Mouse (Mus musculus): Measurements from ENCODE around the gene Smyd5. TPM values are rescaled to one million over a fixed set of nuclear protein-coding genes. Genes with fewer than 3 reads are reported as not detected.
A peak's percentile ranks its signal among the peaks of the same experiment; 100 is the strongest.

The Smyd5 gene
- total and polyA plus RNA-seq, 2 experiments from 2014 or later = 15.0 to 16.0 TPM

GRCm38 (mm10) chr6:85452816-85453215 is 21.0 kb downstream of the Smyd5 start:
- WGBS = 9% methylated on average over 7 of the region's 7 CpGs
- H3K4me2 ChIP-seq (ENCODE audit: low read depth, low read length) = peak overlapping the region; percentile 87
- ATAC-seq (ENCODE audit: insufficient read depth, low read depth) = no peak

GRCm38 (mm10) chr6:85459621-85460020 is 27.8 kb downstream of the Smyd5 start:
- no peaks in the 10 kb centered on the region for H3K27me3 ChIP-seq (ENCODE audit: control insufficient read depth, insufficient read depth, low read length)
- no peak for ATAC-seq (ENCODE audit: insufficient read depth, low read depth)
- no peak overlapping the region for H3K4me2 ChIP-seq (ENCODE audit: low read depth, low read length)
- H3K27ac ChIP-seq (ENCODE audit: low read depth) = no peak overlapping the region
- no peaks in the 10 kb centered on the region for H3K9me3 ChIP-seq (replicated peaks; ENCODE audit: control insufficient read depth, low read length)
- peaks cover 16% of the 10 kb centered on the region; the same call in 1 of the 2 replicates for H3K4me1 ChIP-seq (ENCODE audit: control insufficient read depth, insufficient read depth)
- TF ChIP-seq EP300 (IDR thresholded peaks at IDR 0.05; ENCODE audit: low read depth) = no peak
- TF ChIP-seq CTCF (IDR thresholded peaks at IDR 0.05; ENCODE audit: low read depth) = no peak
- 81% methylated on average over 2 of the region's 2 CpGs for WGBS
- peaks cover 54% of the 10 kb centered on the region for H3K36me3 ChIP-seq (replicated peaks; ENCODE audit: control insufficient read depth, insufficient read depth, low read length)
- no peak overlapping the region for H3K4me3 ChIP-seq (ENCODE audit: low read depth, low read length)
- no peak overlapping the region for H3K9ac ChIP-seq (replicated peaks; ENCODE audit: low read depth, low read length)
- DNase-seq (ENCODE audit: low spot score) = no peak

More at GRCm38 (mm10) chr6:85452816-85453215, 21.0 kb downstream of the Smyd5 start:
- no peaks in the 10 kb centered on the region for H3K9me3 ChIP-seq (replicated peaks; ENCODE audit: control insufficient read depth, low read length)
- H3K4me3 ChIP-seq (ENCODE audit: low read depth, low read length) = peak overlapping the region; percentile 68
- TF ChIP-seq CTCF (IDR thresholded peaks at IDR 0.05; ENCODE audit: low read depth) = no peak
- no peak for TF ChIP-seq EP300 (IDR thresholded peaks at IDR 0.05; ENCODE audit: low read depth)
- DNase-seq (ENCODE audit: low spot score) = no peak
- peak overlapping the region; percentile 75 for H3K9ac ChIP-seq (replicated peaks; ENCODE audit: low read depth, low read length)
- peak overlapping the region; percentile 92 for H3K27ac ChIP-seq (ENCODE audit: low read depth)
- no peaks in the 10 kb centered on the region for H3K27me3 ChIP-seq (ENCODE audit: control insufficient read depth, insufficient read depth, low read length)
- peaks cover 3% of the 10 kb centered on the region; the same call in 1 of the 2 replicates for H3K36me3 ChIP-seq (replicated peaks; ENCODE audit: control insufficient read depth, insufficient read depth, low read length)
- peaks cover 34% of the 10 kb centered on the region for H3K4me1 ChIP-seq (ENCODE audit: control insufficient read depth, insufficient read depth)

GRCm38 (mm10) chr6:85465381-85465780 is 33.6 kb downstream of the Smyd5 start:
- TF ChIP-seq CTCF (IDR thresholded peaks at IDR 0.05; ENCODE audit: low read depth) = peak; percentile 24
- TF ChIP-seq EP300 (IDR thresholded peaks at IDR 0.05; ENCODE audit: low read depth) = no peak
- no peak for ATAC-seq (ENCODE audit: insufficient read depth, low read depth)
- no peak for DNase-seq (ENCODE audit: low spot score)
- Histone ChIP-seq H3K27me3 (ENCODE audit: control insufficient read depth, insufficient read depth, low read length) (no peaks in the 10 kb centered on the region), H3K36me3 (replicated peaks; ENCODE audit: control insufficient read depth, insufficient read depth, low read length) (peaks cover 91% of the 10 kb centered on the region), H3K4me1 (ENCODE audit: control insufficient read depth, insufficient read depth) (no peaks in the 10 kb centered on the region), H3K9me3 (replicated peaks; ENCODE audit: control insufficient read depth, low read length) (no peaks in the 10 kb centered on the region), H3K4me3 (ENCODE audit: low read depth, low read length) (no peak overlapping the region), H3K4me2 (ENCODE audit: low read depth, low read length) (no peak overlapping the region), H3K27ac (ENCODE audit: low read depth) (no peak overlapping the region), H3K9ac (replicated peaks; ENCODE audit: low read depth, low read length) (no peak overlapping the region)

- WGBS = 63% methylated on average over 5 of the region's 5 CpGs
- H3K4me3 ChIP-seq (ENCODE audit: low read depth, low read length) = no peak overlapping the region
- ATAC-seq (ENCODE audit: insufficient read depth, low read depth) (no peak), DNase-seq (ENCODE audit: low spot score) (no peak)
- no peak overlapping the region for H3K27ac ChIP-seq (ENCODE audit: low read depth)
- H3K4me1 ChIP-seq (ENCODE audit: control insufficient read depth, insufficient read depth) = no peaks in the 10 kb centered on the region
- no peak overlapping the region for H3K4me2 ChIP-seq (ENCODE audit: low read depth, low read length)
- peaks cover 46% of the 10 kb centered on the region for H3K36me3 ChIP-seq (replicated peaks; ENCODE audit: control insufficient read depth, insufficient read depth, low read length)
- no peak overlapping the region for H3K9ac ChIP-seq (replicated peaks; ENCODE audit: low read depth, low read length)
- no peaks in the 10 kb centered on the region for H3K27me3 ChIP-seq (ENCODE audit: control insufficient read depth, insufficient read depth, low read length)
- TF ChIP-seq EP300 (IDR thresholded peaks at IDR 0.05; ENCODE audit: low read depth) = no peak
- no peaks in the 10 kb centered on the region for H3K9me3 ChIP-seq (replicated peaks; ENCODE audit: control insufficient read depth, low read length)
Observed at GRCm38 (mm10) chr6:85469660-85470430, 38.1 kb downstream of the Smyd5 start.

GRCm38 (mm10) chr6:85471962-85472361 is 40.2 kb downstream of the Smyd5 start:
- H3K4me1 ChIP-seq (ENCODE audit: control insufficient read depth, insufficient read depth) = no peaks in the 10 kb centered on the region
- H3K9ac ChIP-seq (replicated peaks; ENCODE audit: low read depth, low read length) = no peak overlapping the region
- TF ChIP-seq CTCF (IDR thresholded peaks at IDR 0.05; ENCODE audit: low read depth) (no peak), EP300 (IDR thresholded peaks at IDR 0.05; ENCODE audit: low read depth) (no peak)
- no peaks in the 10 kb centered on the region for H3K27me3 ChIP-seq (ENCODE audit: control insufficient read depth, insufficient read depth, low read length)
- H3K27ac ChIP-seq (ENCODE audit: low read depth) = no peak overlapping the region
- ATAC-seq (ENCODE audit: insufficient read depth, low read depth) (no peak), DNase-seq (ENCODE audit: low spot score) (no peak)
- peaks cover 25% of the 10 kb centered on the region for H3K36me3 ChIP-seq (replicated peaks; ENCODE audit: control insufficient read depth, insufficient read depth, low read length)
- no peak overlapping the region for H3K4me2 ChIP-seq (ENCODE audit: low read depth, low read length)
- no peaks in the 10 kb centered on the region for H3K9me3 ChIP-seq (replicated peaks; ENCODE audit: control insufficient read depth, low read length)
- H3K4me3 ChIP-seq (ENCODE audit: low read depth, low read length) = no peak overlapping the region
- WGBS = 54% methylated on average over 8 of the region's 8 CpGs

- H3K27ac ChIP-seq (ENCODE audit: low read depth) = no peak overlapping the region
- no peak overlapping the region for H3K4me3 ChIP-seq (ENCODE audit: low read depth, low read length)
- 62% methylated on average over 5 of the region's 5 CpGs for WGBS
- no peaks in the 10 kb centered on the region for H3K9me3 ChIP-seq (replicated peaks; ENCODE audit: control insufficient read depth, low read length)
- H3K4me2 ChIP-seq (ENCODE audit: low read depth, low read length) = no peak overlapping the region
- TF ChIP-seq EP300 (IDR thresholded peaks at IDR 0.05; ENCODE audit: low read depth) = no peak
- no peak for TF ChIP-seq CTCF (IDR thresholded peaks at IDR 0.05; ENCODE audit: low read depth)
- H3K36me3 ChIP-seq (replicated peaks; ENCODE audit: control insufficient read depth, insufficient read depth, low read length) = peaks cover 19% of the 10 kb centered on the region
- no peaks in the 10 kb centered on the region for H3K4me1 ChIP-seq (ENCODE audit: control insufficient read depth, insufficient read depth)
- peaks cover 3% of the 10 kb centered on the region for H3K27me3 ChIP-seq (ENCODE audit: control insufficient read depth, insufficient read depth, low read length)
- no peak for DNase-seq (ENCODE audit: low spot score)
- ATAC-seq (ENCODE audit: insufficient read depth, low read depth) = no peak
- H3K9ac ChIP-seq (replicated peaks; ENCODE audit: low read depth, low read length) = no peak overlapping the region
Observed at GRCm38 (mm10) chr6:85472542-85472941, 40.8 kb downstream of the Smyd5 start.

Measured in heart, postnatal 0 days (tissue).